9 mouse cellular contexts compared by ENCODE assay signal in genomic region chr2:30933917-30934450, GRCm38 (mm10). TPM values are rescaled to one million over a fixed set of nuclear protein-coding genes. Genes with fewer than 3 reads are reported as not detected.
DNase-seq lines count a peak whose midpoint lies in the region; ATAC-seq and TF ChIP-seq lines count a peak whose summit lies in the region.
"Had no signal": no experiment of that assay in that cellular context is flagged by ENCODE, and none has a peak within 500 bp of the region (broad histone marks: within the 10 kb centered on the region; RNA-seq: fewer than 3 reads in every experiment).

No protein-coding gene starts in this region.

- H3K79me2 ChIP-seq in CH12.LX (replicated peaks; ENCODE audit: control insufficient read depth, extremely low read depth, insufficient read depth, poor library complexity, severe bottlenecking), result no peaks in the 10 kb centered on the region

- peak; percentile 78 for DNase-seq in 416B (ENCODE audit: low read depth)
- peak; percentile 68 for DNase-seq in CH12.LX (ENCODE audit: extremely low read depth)
- peak; percentile 61 for DNase-seq in c-Kit-positive CD71-positive TER-119-positive erythroid progenitor cells, embryonic 14.5 days (ENCODE audit: low spot score)
- peak; percentile 84 for DNase-seq in forelimb bud, embryonic 11.5 days (ENCODE audit: low read depth, low spot score)
- no peak for DNase-seq in liver, embryonic 14.5 days (ENCODE audit: low read depth in 3 of 3, low spot score in 3 of 3)
- peak; percentile 88 for DNase-seq in retina, postnatal 1 day
- DNase-seq in urinary bladder, postnatal 14 days (ENCODE audit: low spot score), result peak; percentile 80

- peaks cover 2% of the 10 kb centered on the region for H3K9me3 ChIP-seq in CH12.LX (replicated peaks; ENCODE audit: low read length)
- no peaks in the 10 kb centered on the region for H3K9me3 ChIP-seq in intestine, postnatal 0 days (ENCODE audit: control insufficient read depth)
- no peaks in the 10 kb centered on the region for H3K9me3 ChIP-seq in liver, embryonic 14.5 days (ENCODE audit: control insufficient read depth, low read length)
- H3K9me3 ChIP-seq: heart, embryonic 15.5 days had no signal

- WGBS in intestine, postnatal 0 days, result 21% methylated on average over 7 of the region's 7 CpGs
- 15% methylated on average over 7 of the region's 7 CpGs for WGBS in liver, embryonic 14.5 days (ENCODE audit: insufficient replicate concordance)

- no peak for TF ChIP-seq POLR2A in CH12.LX (IDR thresholded peaks at IDR 0.05; ENCODE audit: low read depth, low read length)

- in situ Hi-C loops in CH12.LX (cut with MboI; ENCODE audit: low pct_ligation_motif_present, low pct_unique_long_range_greater_than_20kb, low sequenced_read_pairs), result loop anchor here (5.0 to 10.0 kb wide), 3 partner anchors 42 to 499 kb away; no protein-coding TSS in a partner anchor

- no peak overlapping the region for H3K9ac ChIP-seq in CH12.LX (ENCODE audit: insufficient read depth, low read depth)
- no peak overlapping the region for H3K9ac ChIP-seq in intestine, postnatal 0 days (ENCODE audit: low read depth, low read length)
- H3K9ac ChIP-seq in liver, embryonic 14.5 days (replicated peaks), result no peak overlapping the region
- H3K9ac ChIP-seq: heart, embryonic 15.5 days had no signal

- no peak for TF ChIP-seq EP300 in CH12.LX (IDR thresholded peaks at IDR 0.05; ENCODE audit: low read length)
- no peak for TF ChIP-seq EP300 in liver, embryonic 14.5 days (IDR thresholded peaks at IDR 0.05; ENCODE audit: low read depth)

- no peak for ATAC-seq in intestine, postnatal 0 days
- no peak for ATAC-seq in liver, embryonic 14.5 days (ENCODE audit: insufficient read depth)

- no peak overlapping the region for H3K4me3 ChIP-seq in CH12.LX (replicated peaks in 1 of 3; ENCODE audit: low read depth in 2 of 3, low read length in 2 of 3, poor library complexity in 1 of 3)
- H3K4me3 ChIP-seq in intestine, postnatal 0 days (ENCODE audit: low read depth, low read length), result no peak overlapping the region
- no peak overlapping the region for H3K4me3 ChIP-seq in liver, embryonic 14.5 days (ENCODE audit: insufficient read depth in 1 of 2, low read depth in 2 of 2, low read length in 2 of 2)
- H3K4me3 ChIP-seq: heart, embryonic 15.5 days had no signal

- H3K27me3 ChIP-seq in CH12.LX (replicated peaks), result no peaks in the 10 kb centered on the region
- H3K27me3 ChIP-seq in intestine, postnatal 0 days (replicated peaks; ENCODE audit: control insufficient read depth, insufficient read depth, low read length), result no peaks in the 10 kb centered on the region
- H3K27me3 ChIP-seq in liver, embryonic 14.5 days (ENCODE audit: control insufficient read depth, insufficient read depth, low read length), result no peaks in the 10 kb centered on the region
- H3K27me3 ChIP-seq: heart, embryonic 15.5 days had no signal

- peak; percentile 84 to 93 for TF ChIP-seq CTCF in CH12.LX (conservative IDR thresholded peaks at IDR 0.05 in 1 of 2, IDR thresholded peaks at IDR 0.05 in 1 of 2; ENCODE audit: low read depth in 2 of 2, low read length in 2 of 2)
- peak; percentile 94 for TF ChIP-seq CTCF in intestine, postnatal 0 days (IDR thresholded peaks at IDR 0.05; ENCODE audit: low read depth)
- TF ChIP-seq CTCF in liver, embryonic 14.5 days (IDR thresholded peaks at IDR 0.05; ENCODE audit: low read depth), result peak; percentile 92

- peaks cover 10 to 20% of the 10 kb centered on the region in 2 experiments for H3K4me1 ChIP-seq in CH12.LX (ENCODE audit: control insufficient read depth in 1 of 2, insufficient read depth in 2 of 2)
- H3K4me1 ChIP-seq in intestine, postnatal 0 days (replicated peaks; ENCODE audit: control insufficient read depth, insufficient read depth, low read length), result 0 out of 2 replicates have a peak, but pooled peaks cover 4% of the 10 kb centered on the region
- peaks cover 7 to 8% of the 10 kb centered on the region in 2 experiments for H3K4me1 ChIP-seq in liver, embryonic 14.5 days (replicated peaks; ENCODE audit: control insufficient read depth in 2 of 2, insufficient read depth in 2 of 2, low read length in 1 of 2)

- no peak overlapping the region for H3K4me2 ChIP-seq in CH12.LX (ENCODE audit: insufficient read depth, low read depth, poor library complexity, severe bottlenecking)
- no peak overlapping the region for H3K4me2 ChIP-seq in intestine, postnatal 0 days (replicated peaks; ENCODE audit: low read depth)
- no peak overlapping the region for H3K4me2 ChIP-seq in liver, embryonic 14.5 days (ENCODE audit: low read depth)
- H3K4me2 ChIP-seq: heart, embryonic 15.5 days had no signal

- dilution Hi-C loops in CH12.LX (cut with MboI; ENCODE audit: extremely low pct_ligation_motif_present, extremely low pct_unique_long_range_greater_than_20kb, low sequenced_read_pairs), result no loop called here

- H3K27ac ChIP-seq in CH12.LX (ENCODE audit: insufficient read depth, low read depth), result no peak overlapping the region
- H3K27ac ChIP-seq in intestine, postnatal 0 days (ENCODE audit: low read depth, low read length), result no peak overlapping the region
- no peak overlapping the region for H3K27ac ChIP-seq in liver, embryonic 14.5 days
- H3K27ac ChIP-seq: heart, embryonic 15.5 days had no signal

- H3K36me3 ChIP-seq in CH12.LX (replicated peaks in 1 of 2; ENCODE audit: control insufficient read depth in 1 of 2, insufficient read depth in 1 of 2, low read length in 1 of 2), result peaks cover 0 to 3% of the 10 kb centered on the region in 2 experiments
- no peaks in the 10 kb centered on the region for H3K36me3 ChIP-seq in intestine, postnatal 0 days (ENCODE audit: control insufficient read depth, insufficient read depth)
- no peaks in the 10 kb centered on the region for H3K36me3 ChIP-seq in liver, embryonic 14.5 days (replicated peaks; ENCODE audit: control insufficient read depth, insufficient read depth, low read depth)
- H3K36me3 ChIP-seq: heart, embryonic 15.5 days had no signal

- TF ChIP-seq RAD21 in CH12.LX (IDR thresholded peaks at IDR 0.05; ENCODE audit: low read depth, low read length), result peak; percentile 84

TF ChIP-seq in CH12.LX, 34 proteins besides CTCF, POLR2A, EP300 and RAD21:
- TF ChIP-seq MAZ (IDR thresholded peaks at IDR 0.05; ENCODE audit: low read depth, low read length) (no peak), KAT2A (IDR thresholded peaks at IDR 0.05; ENCODE audit: insufficient replicate concordance, low read length) (no peak), MYC (IDR thresholded peaks at IDR 0.05; ENCODE audit: low read depth, low read length) (peak; percentile 73), MAFK (IDR thresholded peaks at IDR 0.05; ENCODE audit: insufficient replicate concordance, low read length) (no peak), TBP (conservative IDR thresholded peaks at IDR 0.05; ENCODE audit: low read depth, low read length) (no peak), MAX (IDR thresholded peaks at IDR 0.05; ENCODE audit: low read length) (0 out of 2 replicates have a peak, but pooled peaks have one; percentile 31), RCOR1 (conservative IDR thresholded peaks at IDR 0.05; ENCODE audit: low read depth, low read length) (no peak), CHD2 (IDR thresholded peaks at IDR 0.05; ENCODE audit: low read length) (no peak), NELFE (IDR thresholded peaks at IDR 0.05; ENCODE audit: low read depth, low read length) (peak; percentile 24; the same call in 1 of the 2 replicates), SMC3 (IDR thresholded peaks at IDR 0.05; ENCODE audit: low read depth, low read length) (peak; percentile 66), ZNF384 (IDR thresholded peaks at IDR 0.05; ENCODE audit: low read depth, low read length) (no peak), TCF12 (IDR thresholded peaks at IDR 0.05; ENCODE audit: low read depth, low read length) (no peak), ETS1 (conservative IDR thresholded peaks at IDR 0.05; ENCODE audit: low read depth, low read length) (no peak), MXI1 (IDR thresholded peaks at IDR 0.05; ENCODE audit: low read depth, low read length) (no peak)

RNA-seq across cellular contexts. Expression of gene Ptges, which starts 4.3 kb away (rescaled TPM):
- total RNA-seq in CH12.LX (2012; rRNA removed) (0.04 and 0.38 TPM in 2 replicates), CH12.LX (2014; rRNA removed) (not detected in 2 replicates)
- polyA plus RNA-seq in CH12.LX (2012; ENCODE audit: insufficient read length, low read depth), result 0.09 TPM in 1 of 2 replicates, not detected in the other
- 2.8 and 3.6 TPM in 2 replicates for polyA plus RNA-seq in intestine, postnatal 0 days (2015; fragmentation: Nextera tagmentation; extraction: Ambion mirVana)
- polyA plus RNA-seq in liver, embryonic 14.5 days (2012; rRNA removed), result 0.10 and 0.12 TPM in 2 replicates
- 0.19 TPM in 1 of 2 replicates, not detected in the other for polyA plus RNA-seq in liver, embryonic 14.5 days (2014; fragmentation: Nextera tagmentation; extraction: Ambion mirVana)

RNA-seq across cellular contexts. Expression of gene Tor1b, which starts 18.8 kb away (rescaled TPM):
- total RNA-seq in CH12.LX (2012; rRNA removed), result 25.3 and 31.8 TPM in 2 replicates
- total RNA-seq in CH12.LX (2014; rRNA removed), result 30.1 and 31.1 TPM in 2 replicates
- polyA plus RNA-seq in CH12.LX (2012; ENCODE audit: insufficient read length, low read depth), result 19.5 and 23.1 TPM in 2 replicates
- 13.3 and 14.6 TPM in 2 replicates for polyA plus RNA-seq in intestine, postnatal 0 days (2015; fragmentation: Nextera tagmentation; extraction: Ambion mirVana)
- polyA plus RNA-seq in liver, embryonic 14.5 days (2012; rRNA removed), result 10.7 and 14.6 TPM in 2 replicates
- polyA plus RNA-seq in liver, embryonic 14.5 days (2014; fragmentation: Nextera tagmentation; extraction: Ambion mirVana), result 14.7 and 15.7 TPM in 2 replicates

RNA-seq across cellular contexts. Expression of gene Tor1a, which starts 33.7 kb away (rescaled TPM):
- total RNA-seq in CH12.LX (2012; rRNA removed), result 44.9 and 49.5 TPM in 2 replicates
- 58.2 and 69.6 TPM in 2 replicates for total RNA-seq in CH12.LX (2014; rRNA removed)
- 35.0 and 45.6 TPM in 2 replicates for polyA plus RNA-seq in CH12.LX (2012; ENCODE audit: insufficient read length, low read depth)
- 90.3 and 95.4 TPM in 2 replicates for polyA plus RNA-seq in intestine, postnatal 0 days (2015; fragmentation: Nextera tagmentation; extraction: Ambion mirVana)
- 25.0 and 29.3 TPM in 2 replicates for polyA plus RNA-seq in liver, embryonic 14.5 days (2012; rRNA removed)
- polyA plus RNA-seq in liver, embryonic 14.5 days (2014; fragmentation: Nextera tagmentation; extraction: Ambion mirVana), result 34.3 and 34.8 TPM in 2 replicates

RNA-seq across cellular contexts. Expression of gene BC005624, which starts 48.0 kb away (rescaled TPM):
- total RNA-seq in CH12.LX (2012; rRNA removed) (43.2 and 49.0 TPM in 2 replicates), CH12.LX (2014; rRNA removed) (40.5 and 43.4 TPM in 2 replicates)
- polyA plus RNA-seq in CH12.LX (2012; ENCODE audit: insufficient read length, low read depth), result 68.1 and 94.0 TPM in 2 replicates
- 28.2 and 29.3 TPM in 2 replicates for polyA plus RNA-seq in intestine, postnatal 0 days (2015; fragmentation: Nextera tagmentation; extraction: Ambion mirVana)
- 13.2 and 24.4 TPM in 2 replicates for polyA plus RNA-seq in liver, embryonic 14.5 days (2012; rRNA removed)
- polyA plus RNA-seq in liver, embryonic 14.5 days (2014; fragmentation: Nextera tagmentation; extraction: Ambion mirVana), result 22.2 and 25.7 TPM in 2 replicates

RNA-seq across cellular contexts. Expression of gene Usp20, which starts 48.1 kb away (rescaled TPM):
- total RNA-seq in CH12.LX (2012; rRNA removed), result 10.1 and 13.8 TPM in 2 replicates
- 2.5 and 3.4 TPM in 2 replicates for total RNA-seq in CH12.LX (2014; rRNA removed)
- 11.0 and 12.0 TPM in 2 replicates for polyA plus RNA-seq in CH12.LX (2012; ENCODE audit: insufficient read length, low read depth)
- polyA plus RNA-seq in intestine, postnatal 0 days (2015; fragmentation: Nextera tagmentation; extraction: Ambion mirVana), result 4.0 and 5.2 TPM in 2 replicates
- 2.5 and 2.7 TPM in 2 replicates for polyA plus RNA-seq in liver, embryonic 14.5 days (2012; rRNA removed)
- polyA plus RNA-seq in liver, embryonic 14.5 days (2014; fragmentation: Nextera tagmentation; extraction: Ambion mirVana), result 2.7 and 3.2 TPM in 2 replicates

Comparison
In these comparisons a context has a peak if more than half of its experiments do, and no peak if none do; other contexts are left out.
1. DNase-seq: peak in 416B (single experiment), CH12.LX (single experiment), c-Kit-positive CD71-positive TER-119-positive erythroid progenitor cells, embryonic 14.5 days (single experiment), forelimb bud, embryonic 11.5 days (single experiment), retina, postnatal 1 day (single experiment) and urinary bladder, postnatal 14 days (single experiment); none in liver, embryonic 14.5 days (0 of 3).
2. Peak in every context shown above with its lines, with median percentiles within 50 percentile points of each other: CTCF ChIP-seq.